Mouse (Mus musculus): ENCODE measurements around the gene Rasgef1b. TPM values are rescaled to one million over a fixed set of nuclear protein-coding genes. Genes with fewer than 3 reads are reported as not detected.

The Rasgef1b gene
- polyA plus RNA-seq, 1 experiment from 2014 or later, result 30.5 TPM

- Histone ChIP-seq H3K9me3 (replicated peaks) (no peaks in the 10 kb centered on the region), H3K27me3 (peaks cover 33% of the 10 kb centered on the region), H3K27ac (no peak overlapping the region), H3K36me3 (no peaks in the 10 kb centered on the region), H3K4me2 (replicated peaks) (no peak overlapping the region), H3K9ac (no peak overlapping the region), H3K4me3 (no peak overlapping the region), H3K4me1 (peaks cover 9% of the 10 kb centered on the region; the same call in 1 of the 2 replicates)
- ATAC-seq (ENCODE audit: low FRiP score), result no peak
- WGBS, result 71% methylated on average over 6 of the region's 6 CpGs
These were observed 166.8 kb downstream of the Rasgef1b start for GRCm38 (mm10) chr5:99562096-99562495.

DNA sequence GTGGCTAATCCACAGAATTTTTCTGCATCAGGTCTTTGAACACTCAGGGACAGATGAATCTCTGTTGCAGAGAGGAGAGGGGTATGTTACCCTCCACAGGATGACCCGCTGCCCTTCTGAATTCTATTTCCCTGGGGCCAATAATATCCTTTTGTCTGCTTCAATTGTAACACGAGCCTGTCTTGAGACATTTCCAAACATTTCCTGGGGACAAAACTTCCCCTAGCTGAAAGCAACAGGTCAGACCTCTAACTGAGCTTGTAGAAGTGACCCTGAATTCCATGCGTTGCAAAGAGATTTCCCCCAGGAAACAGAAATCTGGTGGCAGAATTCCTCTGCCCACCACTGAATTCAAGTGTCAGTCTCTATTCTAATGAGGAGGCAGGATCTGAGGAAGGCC, 169.1 kb downstream of the Rasgef1b start:
- H3K27me3 ChIP-seq, result peaks cover 43% of the 10 kb centered on the region

DNA sequence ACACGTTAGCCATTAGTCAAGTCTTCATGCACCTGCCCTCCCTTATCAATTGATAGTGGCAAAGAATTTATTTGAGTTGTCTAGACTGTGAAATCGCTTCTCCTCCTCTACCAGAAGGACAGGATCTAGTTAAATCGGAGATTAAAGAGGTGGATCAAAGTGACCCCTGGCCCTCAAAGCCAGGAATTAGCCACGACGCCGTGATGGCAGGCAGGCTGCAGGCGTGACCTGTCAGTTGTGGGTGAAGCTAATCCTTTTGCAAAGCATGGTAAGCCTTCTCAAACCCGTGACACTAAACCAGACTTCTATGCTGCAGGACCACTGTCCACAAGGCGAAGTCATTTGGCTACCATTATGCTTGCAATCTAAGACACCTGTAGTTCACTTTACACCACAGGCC, 170.6 kb downstream of the Rasgef1b start:
- Histone ChIP-seq H3K27me3 (peaks cover 43% of the 10 kb centered on the region), H3K9me3 (replicated peaks) (no peaks in the 10 kb centered on the region), H3K4me3 (no peak overlapping the region), H3K36me3 (no peaks in the 10 kb centered on the region), H3K9ac (no peak overlapping the region), H3K4me2 (replicated peaks) (no peak overlapping the region), H3K27ac (no peak overlapping the region), H3K4me1 (peaks cover 9% of the 10 kb centered on the region; the same call in 1 of the 2 replicates)
- no peak for ATAC-seq (ENCODE audit: low FRiP score)
- WGBS, result 66% methylated on average over 9 of the region's 9 CpGs

More for the DNA sequence above, 169.1 kb downstream of the Rasgef1b start:
- no peak overlapping the region for H3K4me2 ChIP-seq (replicated peaks)
- no peak overlapping the region for H3K27ac ChIP-seq
- no peaks in the 10 kb centered on the region for H3K9me3 ChIP-seq (replicated peaks)
- no peaks in the 10 kb centered on the region for H3K36me3 ChIP-seq
- no peak for ATAC-seq (ENCODE audit: low FRiP score)
- H3K4me3 ChIP-seq, result no peak overlapping the region
- H3K9ac ChIP-seq, result no peak overlapping the region
- 2% methylated on average over 3 of the region's 3 CpGs for WGBS
- peaks cover 9% of the 10 kb centered on the region; the same call in 1 of the 2 replicates for H3K4me1 ChIP-seq

- Histone ChIP-seq H3K4me3 (no peak overlapping the region), H3K9ac (no peak overlapping the region), H3K4me2 (replicated peaks) (no peak overlapping the region), H3K27ac (no peak overlapping the region), H3K9me3 (replicated peaks) (no peaks in the 10 kb centered on the region), H3K27me3 (peaks cover 16% of the 10 kb centered on the region), H3K4me1 (peaks cover 3% of the 10 kb centered on the region; the same call in 1 of the 2 replicates), H3K36me3 (no peaks in the 10 kb centered on the region)
- 59% methylated on average over 7 of the region's 7 CpGs for WGBS
- ATAC-seq (ENCODE audit: low FRiP score), result no peak
These were observed 176.2 kb downstream of the Rasgef1b start for GRCm38 (mm10) chr5:99552645-99553044.

GRCm38 (mm10) chr5:99544664-99545494, 184.0 kb downstream of the Rasgef1b start:
- Histone ChIP-seq H3K9ac (no peak overlapping the region), H3K4me2 (replicated peaks) (no peak overlapping the region), H3K4me1 (no peaks in the 10 kb centered on the region; the same call in 1 of the 2 replicates), H3K27me3 (no peaks in the 10 kb centered on the region; the same call in none of the 2 replicates), H3K9me3 (replicated peaks) (no peaks in the 10 kb centered on the region), H3K27ac (no peak overlapping the region), H3K36me3 (no peaks in the 10 kb centered on the region), H3K4me3 (no peak overlapping the region)
- WGBS, result 66% methylated on average over 6 of the region's 6 CpGs
- no peak for ATAC-seq (ENCODE audit: low FRiP score)

GRCm38 (mm10) chr5:99541999-99542765, 186.7 kb downstream of the Rasgef1b start:
- Histone ChIP-seq H3K9ac (no peak overlapping the region), H3K9me3 (replicated peaks) (no peaks in the 10 kb centered on the region), H3K4me1 (no peaks in the 10 kb centered on the region; the same call in 1 of the 2 replicates), H3K27ac (no peak overlapping the region), H3K27me3 (no peaks in the 10 kb centered on the region; the same call in 1 of the 2 replicates), H3K4me2 (replicated peaks) (no peak overlapping the region), H3K36me3 (no peaks in the 10 kb centered on the region), H3K4me3 (no peak overlapping the region)
- WGBS, result 81% methylated on average over 2 of the region's 2 CpGs
- no peak for ATAC-seq (ENCODE audit: low FRiP score)

DNA sequence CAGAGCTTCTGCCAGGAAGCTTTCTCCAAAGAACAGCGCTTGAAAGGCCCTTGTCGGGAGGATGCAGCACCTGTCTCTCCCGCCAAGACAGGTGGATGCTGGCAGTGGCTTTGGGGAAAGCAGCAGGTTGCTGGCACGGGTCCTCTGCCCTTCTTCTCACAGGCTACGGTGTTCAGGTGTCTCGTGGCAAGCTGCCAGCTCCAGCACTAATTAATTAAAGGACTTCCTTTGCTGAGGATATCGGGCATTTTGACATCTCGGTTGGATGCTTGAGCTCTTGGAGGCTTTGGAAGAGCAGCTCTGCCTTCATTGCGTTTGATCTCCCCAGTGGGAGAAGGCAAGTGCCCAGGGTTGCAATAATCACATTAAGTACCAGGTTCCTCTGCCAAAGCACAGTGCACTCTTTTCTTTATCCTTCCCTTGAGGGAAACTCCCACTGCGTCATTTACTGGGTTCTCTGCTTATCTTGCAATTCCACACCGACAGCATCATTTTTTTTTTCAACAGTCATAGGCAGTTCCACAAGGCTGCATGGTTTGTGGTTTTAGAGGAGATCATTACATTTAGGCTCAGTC, 187.5 kb downstream of the Rasgef1b start:
- Histone ChIP-seq H3K9me3 (replicated peaks) (no peaks in the 10 kb centered on the region), H3K9ac (no peak overlapping the region), H3K27ac (no peak overlapping the region), H3K4me1 (no peaks in the 10 kb centered on the region; the same call in 1 of the 2 replicates), H3K36me3 (no peaks in the 10 kb centered on the region), H3K4me3 (no peak overlapping the region), H3K27me3 (no peaks in the 10 kb centered on the region; the same call in 1 of the 2 replicates), H3K4me2 (replicated peaks) (no peak overlapping the region)
- 57% methylated on average over 11 of the region's 11 CpGs for WGBS
- ATAC-seq (ENCODE audit: low FRiP score), result no peak

GRCm38 (mm10) chr5:99533416-99533815, 195.4 kb downstream of the Rasgef1b start:
- no peak for ATAC-seq (ENCODE audit: low FRiP score)
- H3K27me3 ChIP-seq, result no peaks in the 10 kb centered on the region
- no peaks in the 10 kb centered on the region for H3K4me1 ChIP-seq
- no peaks in the 10 kb centered on the region for H3K36me3 ChIP-seq
- no peak overlapping the region for H3K27ac ChIP-seq
- H3K9me3 ChIP-seq (replicated peaks), result no peaks in the 10 kb centered on the region
- H3K9ac ChIP-seq, result no peak overlapping the region
- no peak overlapping the region for H3K4me3 ChIP-seq
- no peak overlapping the region for H3K4me2 ChIP-seq (replicated peaks)
- WGBS, result 63% methylated on average over 7 of the region's 7 CpGs

- Histone ChIP-seq H3K4me1 (peaks cover 4% of the 10 kb centered on the region; the same call in 1 of the 2 replicates), H3K4me3 (no peak overlapping the region), H3K9ac (no peak overlapping the region), H3K36me3 (no peaks in the 10 kb centered on the region), H3K27me3 (no peaks in the 10 kb centered on the region), H3K27ac (no peak overlapping the region), H3K4me2 (replicated peaks) (no peak overlapping the region), H3K9me3 (replicated peaks) (no peaks in the 10 kb centered on the region)
- WGBS, result 82% methylated on average over 7 of the region's 7 CpGs
- no peak for ATAC-seq (ENCODE audit: low FRiP score)
These were observed 202.1 kb downstream of the Rasgef1b start for GRCm38 (mm10) chr5:99526797-99527201.

DNA sequence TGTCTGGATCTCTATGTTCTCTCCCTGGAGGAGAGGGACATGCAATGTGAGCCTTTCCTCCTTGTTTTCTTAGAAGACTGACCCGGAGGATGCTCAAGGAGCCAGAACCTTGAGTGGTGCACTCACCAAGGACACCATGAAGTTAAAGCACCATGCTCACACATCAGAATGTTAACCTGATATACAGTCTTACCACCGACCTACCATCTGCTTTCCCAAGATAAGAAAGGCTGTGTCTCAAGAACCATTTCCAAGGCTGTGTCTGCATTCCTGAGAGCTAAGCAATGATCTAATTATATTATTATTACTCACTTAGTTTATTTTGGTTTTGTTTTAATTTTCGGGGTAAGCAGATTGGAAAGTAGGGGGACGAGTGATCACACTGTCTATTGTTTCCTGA, 203.2 kb downstream of the Rasgef1b start:
- Histone ChIP-seq H3K4me1 (peaks cover 4% of the 10 kb centered on the region; the same call in 1 of the 2 replicates), H3K9me3 (replicated peaks) (no peaks in the 10 kb centered on the region), H3K27ac (no peak overlapping the region), H3K9ac (no peak overlapping the region), H3K36me3 (no peaks in the 10 kb centered on the region), H3K4me2 (replicated peaks) (no peak overlapping the region), H3K4me3 (no peak overlapping the region), H3K27me3 (no peaks in the 10 kb centered on the region)
- ATAC-seq (ENCODE audit: low FRiP score), result no peak
- 93% methylated on average over 4 of the region's 4 CpGs for WGBS

- H3K27me3 ChIP-seq, result no peaks in the 10 kb centered on the region
These were observed 206.1 kb downstream of the Rasgef1b start for GRCm38 (mm10) chr5:99522571-99523269.

More at GRCm38 (mm10) chr5:99522571-99523269, 206.1 kb downstream of the Rasgef1b start:
- Histone ChIP-seq H3K4me3 (no peak overlapping the region), H3K36me3 (no peaks in the 10 kb centered on the region), H3K9ac (no peak overlapping the region), H3K4me1 (peaks cover 20% of the 10 kb centered on the region), H3K4me2 (replicated peaks) (no peak overlapping the region), H3K9me3 (replicated peaks) (no peaks in the 10 kb centered on the region), H3K27ac (no peak overlapping the region)
- 42% methylated on average over 8 of the region's 8 CpGs for WGBS
- no peak for ATAC-seq (ENCODE audit: low FRiP score)
